Mouse (Mus musculus) liver, postnatal 0 days (tissue): ENCODE results near the gene Map1b. TPM values are rescaled to one million over a fixed set of nuclear protein-coding genes. Genes with fewer than 3 reads are reported as not detected.

Source experiments
- ATAC-seq: fragments of 200-750 bp; cut with Nextera tagmentation; 2 replicates; pipeline ENCODE4 v1.8.0; 2017; ENCODE audit warnings: mild to moderate bottlenecking, moderate library complexity
- DNase-seq: peaks from one replicate; pipeline ENCODE4 v3.0.0-alpha.2; 2016
- H3K27ac ChIP-seq: fragments of 300-500 bp; sonication (generic); 2 replicates; pipeline ENCODE4 v1.5.1; 2014; ENCODE audit warnings: antibody characterized with exemption, moderate library complexity, mild to moderate bottlenecking, low read depth
- H3K27me3 ChIP-seq: fragments of 300-500 bp; sonication (generic); 2 replicates; pipeline ENCODE4 v1.6.1; 2014; ENCODE audit warnings: low read length, control low read depth, mixed read lengths; ENCODE audit not compliant: insufficient read depth
- H3K36me3 ChIP-seq: fragments of 300-500 bp; sonication (generic); replicated peaks from 2 replicates; pipeline ENCODE4 v1.6.1; 2014; ENCODE audit warnings: mild to moderate bottlenecking, control low read depth, low read length, moderate library complexity, mixed read lengths; ENCODE audit not compliant: insufficient read depth
- H3K4me1 ChIP-seq: fragments of 300-500 bp; sonication (generic); 2 replicates; pipeline ENCODE4 v1.6.1; 2014; ENCODE audit warnings: antibody characterized with exemption, mild to moderate bottlenecking, control low read depth; ENCODE audit not compliant: insufficient read depth
- H3K4me2 ChIP-seq: fragments of 300-500 bp; sonication (generic); 2 replicates; pipeline ENCODE4 v1.6.1; 2014; ENCODE audit warnings: low read depth, mild to moderate bottlenecking, low read length, moderate library complexity, mixed read lengths
- H3K4me3 ChIP-seq: fragments of 300-500 bp; sonication (generic); 2 replicates; pipeline ENCODE4 v1.5.1; 2014; ENCODE audit warnings: low read depth, low read length
- H3K9ac ChIP-seq: fragments of 300-500 bp; sonication (generic); replicated peaks from 2 replicates; pipeline ENCODE4 v1.6.1; 2014; ENCODE audit warnings: mild to moderate bottlenecking, moderate library complexity
- H3K9me3 ChIP-seq: fragments of 300-500 bp; sonication (generic); 2 replicates; pipeline ENCODE4 v1.6.1; 2016; ENCODE audit warnings: mild to moderate bottlenecking, control low read depth, low read length, mixed read lengths
- CTCF ChIP-seq: sonication (generic); IDR thresholded peaks from 2 replicates; pipeline ENCODE4 v1.5.1; 2016; ENCODE audit warnings: antibody characterized with exemption, low read depth
- EP300 ChIP-seq: IDR thresholded peaks from 2 replicates; pipeline ENCODE4 v1.6.1; 2016; ENCODE audit warnings: antibody characterized with exemption, low read depth, mild to moderate bottlenecking
- WGBS: fragments of 180-500 bp; shearing (Covaris S2); extraction: QIAGEN DNeasy Blood & Tissue Kit; methylation state at CpG from one replicate; pipeline ENCODE4 v1.1.7; 2014; ENCODE audit not compliant: insufficient replicate concordance; 5-methylcytosine and 5-hydroxymethylcytosine counted together
- polyA plus RNA-seq: library from polyadenylated mRNA; unstranded; fragments of >200 nt; fragmentation: Nextera tagmentation; extraction: Ambion mirVana; gene quantifications from 2 replicates; pipeline ENCODE4 v1.2.1, GENCODE M21; 2015

Gene Map1b
- polyA plus RNA-seq, 1 experiment from 2014 or later = 1.2 TPM

DNA sequence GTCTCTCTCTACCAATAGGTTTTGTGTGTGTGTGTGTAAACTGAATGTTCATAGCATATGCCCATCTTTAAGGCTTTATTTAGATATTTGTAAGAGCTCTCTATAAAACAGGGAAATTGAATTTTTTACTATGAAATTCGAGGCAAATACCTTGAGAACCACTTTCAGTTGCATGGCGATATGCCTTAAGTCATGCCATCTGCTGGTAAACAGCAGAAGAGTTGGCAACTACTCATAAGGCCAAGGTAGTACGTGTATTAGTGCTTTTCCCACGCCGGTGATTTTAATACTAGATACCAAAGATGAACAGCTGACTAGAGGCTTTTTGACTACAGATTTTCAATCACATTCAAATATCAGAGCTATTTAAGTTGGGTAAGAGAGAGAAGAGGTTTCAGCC is 27.2 kb downstream of the Map1b start:
- no peak for TF ChIP-seq EP300
- TF ChIP-seq CTCF = no peak
- WGBS = 75% methylated on average over 5 of the region's 5 CpGs
- no peaks in the 10 kb centered on the region for H3K4me1 ChIP-seq

DNA sequence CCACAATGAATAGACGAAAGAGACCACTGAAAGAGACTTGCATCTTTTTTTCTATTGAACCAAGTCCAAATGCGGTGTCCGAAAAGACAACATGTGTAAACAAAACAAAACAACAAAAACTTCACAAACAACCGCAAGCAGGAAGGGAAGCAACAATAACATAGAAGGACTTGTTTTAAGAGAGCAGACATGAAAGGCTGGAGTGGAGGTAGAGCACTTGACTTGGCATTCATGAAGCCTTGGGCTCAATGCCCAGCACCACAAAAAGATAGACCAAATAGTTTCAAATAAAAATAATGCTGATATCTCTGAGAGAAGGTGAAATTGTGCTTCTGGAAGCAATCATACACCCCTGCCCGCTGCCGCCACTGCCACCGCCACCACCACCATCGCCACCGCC is 30.5 kb downstream of the Map1b start:
- TF ChIP-seq EP300 = no peak
- no peak for TF ChIP-seq CTCF
- Histone ChIP-seq H3K36me3 (no peaks in the 10 kb centered on the region), H3K27ac (no peak overlapping the region), H3K9me3 (no peaks in the 10 kb centered on the region), H3K4me2 (no peak overlapping the region), H3K27me3 (no peaks in the 10 kb centered on the region), H3K4me3 (no peak overlapping the region), H3K4me1 (no peaks in the 10 kb centered on the region), H3K9ac (no peak overlapping the region)
- ATAC-seq = no peak
- DNase-seq = no peak
- WGBS = 88% methylated on average over 9 of the region's 9 CpGs

More for the DNA sequence above, 27.2 kb downstream of the Map1b start:
- Histone ChIP-seq H3K4me3 (no peak overlapping the region), H3K4me2 (no peak overlapping the region), H3K9me3 (no peaks in the 10 kb centered on the region), H3K36me3 (no peaks in the 10 kb centered on the region), H3K27ac (no peak overlapping the region), H3K9ac (no peak overlapping the region), H3K27me3 (no peaks in the 10 kb centered on the region)
- ATAC-seq (no peak), DNase-seq (no peak)

DNA sequence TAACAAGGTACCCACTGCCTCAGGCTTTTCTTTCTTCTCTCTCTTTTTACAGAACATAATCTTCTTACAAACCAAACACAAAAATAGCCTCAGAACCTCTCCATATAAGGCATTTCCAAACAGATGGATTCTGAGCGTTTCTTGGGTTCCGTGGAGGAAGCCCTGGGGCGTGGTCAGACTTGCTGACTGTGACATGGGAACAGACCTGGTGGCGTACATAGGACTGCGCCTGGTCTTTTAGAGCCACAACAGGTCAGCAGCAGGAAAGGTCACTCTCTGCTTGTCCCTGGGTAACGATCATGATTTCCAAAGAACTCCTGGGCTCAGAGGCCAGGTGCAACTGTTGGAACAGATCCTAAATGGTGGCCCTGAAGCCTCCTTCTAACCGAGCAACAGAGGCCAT is 31.0 kb downstream of the Map1b start:
- WGBS = 81% methylated on average over 7 of the region's 7 CpGs
- no peak overlapping the region for H3K4me3 ChIP-seq
- no peak for ATAC-seq
- no peaks in the 10 kb centered on the region for H3K9me3 ChIP-seq
- no peaks in the 10 kb centered on the region for H3K36me3 ChIP-seq
- H3K27ac ChIP-seq = no peak overlapping the region
- no peak for TF ChIP-seq CTCF
- TF ChIP-seq EP300 = no peak
- no peaks in the 10 kb centered on the region for H3K4me1 ChIP-seq
- no peak overlapping the region for H3K9ac ChIP-seq
- H3K4me2 ChIP-seq = no peak overlapping the region
- no peak for DNase-seq
- H3K27me3 ChIP-seq = no peaks in the 10 kb centered on the region

DNA sequence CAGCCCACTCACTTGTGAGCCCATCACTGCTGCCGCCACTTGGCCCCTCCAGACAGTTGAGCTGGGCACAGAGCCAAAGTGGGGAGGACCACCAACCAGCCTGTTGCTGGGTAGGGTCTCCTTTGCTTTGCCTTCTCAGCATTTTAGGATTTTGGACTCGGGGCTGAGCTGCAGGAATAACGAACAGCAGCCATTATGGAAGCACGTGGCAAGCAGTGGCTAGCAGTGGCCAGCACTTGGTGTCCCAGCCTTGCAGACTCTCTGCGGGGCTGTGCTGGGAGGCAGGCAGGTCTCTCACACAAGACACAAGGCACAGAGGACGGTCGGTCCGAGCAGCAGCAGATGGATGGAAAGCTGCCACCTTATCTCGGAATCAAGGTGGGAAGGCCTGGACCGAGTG is 31.4 kb downstream of the Map1b start:
- Histone ChIP-seq H3K4me3 (no peak overlapping the region), H3K27me3 (no peaks in the 10 kb centered on the region), H3K36me3 (no peaks in the 10 kb centered on the region), H3K9ac (no peak overlapping the region), H3K4me2 (no peak overlapping the region), H3K27ac (no peak overlapping the region), H3K9me3 (no peaks in the 10 kb centered on the region), H3K4me1 (no peaks in the 10 kb centered on the region)
- DNase-seq (no peak), ATAC-seq (no peak)
- WGBS = 77% methylated on average over 10 of the region's 10 CpGs
- TF ChIP-seq EP300 (no peak), CTCF (no peak)

DNA sequence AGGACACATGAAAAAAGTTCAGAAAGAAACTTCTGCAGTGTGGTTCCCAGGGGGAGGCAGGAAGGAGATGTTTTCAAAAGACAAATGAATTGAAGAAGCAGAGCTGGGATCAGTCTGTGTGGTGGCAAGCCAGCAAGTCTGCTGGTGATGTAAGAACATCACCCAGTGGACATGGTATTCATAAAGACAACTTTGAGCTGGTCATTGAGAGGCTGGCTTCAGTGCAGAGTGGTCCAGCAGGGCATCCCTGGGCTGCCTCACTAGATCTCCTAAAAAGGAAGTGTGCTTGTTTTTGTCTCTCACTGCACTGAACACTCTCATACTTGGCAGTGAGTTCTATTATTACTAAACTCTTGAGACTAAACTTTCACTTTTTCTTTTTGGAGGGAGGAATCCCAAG is 32.9 kb downstream of the Map1b start:
- no peaks in the 10 kb centered on the region for H3K27me3 ChIP-seq
- no peaks in the 10 kb centered on the region for H3K9me3 ChIP-seq
- no peaks in the 10 kb centered on the region for H3K4me1 ChIP-seq
- no peaks in the 10 kb centered on the region for H3K36me3 ChIP-seq
- H3K27ac ChIP-seq = no peak overlapping the region
- no peak for ATAC-seq
- DNase-seq = no peak
- H3K4me2 ChIP-seq = no peak overlapping the region
- no peak overlapping the region for H3K9ac ChIP-seq
- TF ChIP-seq EP300 (no peak), CTCF (no peak)
- no peak overlapping the region for H3K4me3 ChIP-seq

DNA sequence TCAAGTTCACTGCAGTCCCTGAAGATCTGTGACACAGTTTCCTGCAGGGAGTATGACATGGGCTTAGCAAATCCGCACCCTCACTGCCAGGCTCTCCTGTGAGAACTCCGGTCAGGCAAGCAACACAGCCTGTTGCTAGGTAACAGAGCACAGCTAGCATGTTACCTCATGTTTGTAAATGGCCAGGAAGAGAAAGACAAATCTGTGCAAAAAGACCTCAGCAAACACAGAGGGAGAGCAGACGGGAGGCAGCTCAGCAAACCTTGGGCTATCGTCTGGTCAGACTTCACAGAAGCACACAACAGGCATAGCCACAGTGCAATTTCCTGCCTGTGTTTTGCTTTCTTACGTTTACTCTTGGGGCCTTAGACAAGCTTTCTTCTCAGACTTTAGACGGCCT is 40.9 kb downstream of the Map1b start:
- H3K27me3 ChIP-seq = no peaks in the 10 kb centered on the region

DNA sequence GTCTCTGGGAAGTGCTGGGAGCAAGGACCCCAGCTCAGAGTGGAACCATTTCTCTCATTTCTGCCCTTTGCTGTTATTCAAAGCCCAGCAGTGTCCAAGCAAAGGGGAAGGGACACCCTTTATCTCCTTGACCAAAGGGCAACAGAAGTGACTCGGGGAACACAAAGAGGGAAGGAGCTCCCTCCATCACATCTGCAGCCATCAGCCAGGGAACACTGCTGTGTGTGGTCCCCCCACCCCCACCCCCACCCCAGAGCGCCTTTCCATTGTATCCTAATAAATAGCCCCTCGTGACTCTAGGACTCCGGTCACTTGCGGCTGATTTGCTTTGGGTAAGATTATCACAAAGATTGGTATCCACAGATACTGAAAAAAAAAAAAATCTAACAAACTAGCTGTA is 41.3 kb downstream of the Map1b start:
- H3K27me3 ChIP-seq = no peaks in the 10 kb centered on the region
- ATAC-seq (no peak), DNase-seq (no peak)
- H3K4me1 ChIP-seq = no peaks in the 10 kb centered on the region
- no peaks in the 10 kb centered on the region for H3K36me3 ChIP-seq
- H3K4me2 ChIP-seq = no peak overlapping the region
- no peak overlapping the region for H3K9ac ChIP-seq
- H3K4me3 ChIP-seq = no peak overlapping the region
- H3K27ac ChIP-seq = no peak overlapping the region
- TF ChIP-seq CTCF (no peak), EP300 (no peak)
- no peaks in the 10 kb centered on the region for H3K9me3 ChIP-seq
- 13% methylated on average over 5 of the region's 5 CpGs for WGBS

More for the DNA sequence above, 40.9 kb downstream of the Map1b start:
- Histone ChIP-seq H3K9ac (no peak overlapping the region), H3K36me3 (no peaks in the 10 kb centered on the region), H3K4me2 (no peak overlapping the region), H3K4me1 (no peaks in the 10 kb centered on the region), H3K27ac (no peak overlapping the region), H3K4me3 (no peak overlapping the region), H3K9me3 (no peaks in the 10 kb centered on the region)
- no peak for TF ChIP-seq CTCF
- TF ChIP-seq EP300 = no peak
- no peak for ATAC-seq
- WGBS = 5% methylated on average over 6 of the region's 6 CpGs
- DNase-seq = no peak
